11 mouse cellular contexts compared by ENCODE assay signal in genomic region chr5:135994335-135994724, GRCm38 (mm10). TPM values are rescaled to one million over a fixed set of nuclear protein-coding genes. Genes with fewer than 3 reads are reported as not detected.
A peak's percentile ranks its signal among the peaks of the same experiment; 100 is the strongest.
DNase-seq lines count a peak whose midpoint lies in the region; ATAC-seq and TF ChIP-seq lines count a peak whose summit lies in the region.
"Had no signal": no experiment of that assay in that cellular context is flagged by ENCODE, and none has a peak within 500 bp of the region (broad histone marks: within the 10 kb centered on the region; RNA-seq: fewer than 3 reads in every experiment).

No protein-coding gene starts in this region.

- no peak for ATAC-seq in megakaryocyte, adult 5-6 weeks (ENCODE audit: poor library complexity, severe bottlenecking)
- no peak for ATAC-seq in limb, embryonic 15.5 days (ENCODE audit: insufficient number of reproducible peaks, low FRiP score, low TSS enrichment, low read depth)
- no peak for ATAC-seq in stomach, embryonic 15.5 days (ENCODE audit: insufficient read depth, low FRiP score, low read depth)

- peak overlapping the region; percentile 79 for H3K4me3 ChIP-seq in gastrocnemius, adult 2 months
- H3K4me3 ChIP-seq in megakaryocyte, embryonic 14.5 days (replicated peaks) = peak overlapping the region; percentile 96
- peak overlapping the region; percentile 73 for H3K4me3 ChIP-seq in limb, embryonic 15.5 days
- H3K4me3 ChIP-seq in stomach, embryonic 15.5 days (replicated peaks) = peak overlapping the region; percentile 85; the same call in 1 of the 2 replicates

- no peak for DNase-seq in gastrocnemius, adult 2 months
- no peak for DNase-seq in gastrocnemius, postnatal 4 days (ENCODE audit: low spot score in 2 of 2)
- no peak for DNase-seq in adrenal gland, postnatal 14 days
- DNase-seq in retina, embryonic 14.5 days (ENCODE audit: low spot score) = no peak

- no peak overlapping the region for H3K4me2 ChIP-seq in limb, embryonic 15.5 days
- H3K4me2 ChIP-seq in stomach, embryonic 15.5 days = peak overlapping the region; percentile 16; the same call in 1 of the 2 replicates

- WGBS in limb, embryonic 15.5 days = 60% methylated on average over 8 of the region's 8 CpGs
- 62% methylated on average over 8 of the region's 8 CpGs for WGBS in stomach, embryonic 15.5 days

- intact Hi-C loops in gastrocnemius, adult 2 months (cut with DNase I) = no loop called here

- H3K27ac ChIP-seq in gastrocnemius, adult 2 months = no peak overlapping the region
- no peak overlapping the region for H3K27ac ChIP-seq in limb, embryonic 15.5 days
- H3K27ac ChIP-seq in stomach, embryonic 15.5 days = no peak overlapping the region

- H3K9me3 ChIP-seq in megakaryocyte, embryonic 14.5 days = no peaks in the 10 kb centered on the region
- no peaks in the 10 kb centered on the region for H3K9me3 ChIP-seq in limb, embryonic 15.5 days
- no peaks in the 10 kb centered on the region for H3K9me3 ChIP-seq in stomach, embryonic 15.5 days

- peaks cover 33% of the 10 kb centered on the region for H3K36me3 ChIP-seq in megakaryocyte, embryonic 14.5 days (replicated peaks; ENCODE audit: low read length)
- peaks cover 29% of the 10 kb centered on the region for H3K36me3 ChIP-seq in limb, embryonic 15.5 days
- H3K36me3 ChIP-seq in stomach, embryonic 15.5 days = peaks cover 13% of the 10 kb centered on the region

- peaks cover 56% of the 10 kb centered on the region for H3K4me1 ChIP-seq in megakaryocyte, embryonic 14.5 days
- H3K4me1 ChIP-seq in limb, embryonic 15.5 days = peaks cover 12% of the 10 kb centered on the region
- peaks cover 8% of the 10 kb centered on the region; the same call in 1 of the 2 replicates for H3K4me1 ChIP-seq in stomach, embryonic 15.5 days

- H3K27me3 ChIP-seq in megakaryocyte, embryonic 14.5 days (replicated peaks) = no peaks in the 10 kb centered on the region
- no peaks in the 10 kb centered on the region for H3K27me3 ChIP-seq in limb, embryonic 15.5 days
- H3K27me3 ChIP-seq in stomach, embryonic 15.5 days (replicated peaks) = no peaks in the 10 kb centered on the region

- no peak for TF ChIP-seq CTCF in gastrocnemius, adult 2 months (IDR thresholded peaks at IDR 0.05)

- no peak overlapping the region for H3K9ac ChIP-seq in limb, embryonic 15.5 days
- no peak overlapping the region for H3K9ac ChIP-seq in stomach, embryonic 15.5 days

RNA-seq across cellular contexts. Expression of gene Dtx2, which starts 0.3 kb away (rescaled TPM):
- 1 to 10 TPM; 6.5 to 8.2 TPM for total RNA-seq in gastrocnemius, adult 2 months (2021)
- total RNA-seq in gastrocnemius, postnatal 4 days (2021) = 10 to 100 TPM; 12.9 to 14.4 TPM
- 23.7 and 30.1 TPM in 2 replicates for polyA plus RNA-seq in megakaryocyte, embryonic 14.5 days (2012; ENCODE audit: insufficient read depth, low replicate concordance)
- 26.3 and 30.3 TPM in 2 replicates for total RNA-seq in megakaryocyte, adult 5-6 weeks (2015)
- total RNA-seq in megakaryocyte, adult 5-6 weeks (2017) = 10.9 and 12.4 TPM in 2 replicates
- polyA plus RNA-seq in limb, embryonic 15.5 days (2015; fragmentation: Nextera tagmentation; extraction: Ambion mirVana) = 35.5 and 36.2 TPM in 2 replicates
- 22.9 and 25.4 TPM in 2 replicates for polyA plus RNA-seq in stomach, embryonic 15.5 days (2015; fragmentation: Nextera tagmentation; extraction: Ambion mirVana)
- total RNA-seq in adrenal gland, postnatal 14 days (2021) = 15.4 and 15.5 TPM in 2 replicates

RNA-seq across cellular contexts. Expression of gene Zp3, which starts 14.4 kb away (rescaled TPM):
- not detected for total RNA-seq in gastrocnemius, adult 2 months (2021)
- not detected for total RNA-seq in gastrocnemius, postnatal 4 days (2021)
- polyA plus RNA-seq in megakaryocyte, embryonic 14.5 days (2012; ENCODE audit: insufficient read depth, low replicate concordance) = not detected in 2 replicates
- 0.20 TPM in 1 of 2 replicates, not detected in the other for total RNA-seq in megakaryocyte, adult 5-6 weeks (2015)
- not detected in 2 replicates for total RNA-seq in megakaryocyte, adult 5-6 weeks (2017)
- 0.17 and 0.44 TPM in 2 replicates for polyA plus RNA-seq in limb, embryonic 15.5 days (2015; fragmentation: Nextera tagmentation; extraction: Ambion mirVana)
- 1.7 TPM in 2 replicates for polyA plus RNA-seq in stomach, embryonic 15.5 days (2015; fragmentation: Nextera tagmentation; extraction: Ambion mirVana)
- total RNA-seq in adrenal gland, postnatal 14 days (2021) = not detected in 2 replicates
- total RNA-seq: heart, adult 8-10 months; left cerebral cortex, postnatal 36 days had no signal
- polyA plus RNA-seq: C2C12 had no signal

RNA-seq across cellular contexts. Expression of gene Ssc4d, which starts 20.0 kb away (rescaled TPM):
- under 1 TPM; 0.22 to 0.59 TPM for total RNA-seq in gastrocnemius, adult 2 months (2021)
- 1 to 10 TPM; 1.3 to 1.6 TPM for total RNA-seq in gastrocnemius, postnatal 4 days (2021)
- polyA plus RNA-seq in megakaryocyte, embryonic 14.5 days (2012; ENCODE audit: insufficient read depth, low replicate concordance) = 5.0 and 13.7 TPM in 2 replicates
- total RNA-seq in megakaryocyte, adult 5-6 weeks (2015) = 17.1 and 19.9 TPM in 2 replicates
- total RNA-seq in megakaryocyte, adult 5-6 weeks (2017) = 6.0 and 7.4 TPM in 2 replicates
- 2.0 and 2.1 TPM in 2 replicates for polyA plus RNA-seq in limb, embryonic 15.5 days (2015; fragmentation: Nextera tagmentation; extraction: Ambion mirVana)
- polyA plus RNA-seq in stomach, embryonic 15.5 days (2015; fragmentation: Nextera tagmentation; extraction: Ambion mirVana) = 3.4 TPM in 2 replicates
- total RNA-seq in adrenal gland, postnatal 14 days (2021) = 2.1 and 3.1 TPM in 2 replicates

RNA-seq across cellular contexts. Expression of gene Upk3b, which starts 44.0 kb away (rescaled TPM):
- total RNA-seq in gastrocnemius, adult 2 months (2021) = not detected
- under 1 TPM; 0.10 to 0.23 TPM for total RNA-seq in gastrocnemius, postnatal 4 days (2021)
- polyA plus RNA-seq in megakaryocyte, embryonic 14.5 days (2012; ENCODE audit: insufficient read depth, low replicate concordance) = 0.06 TPM in 1 of 2 replicates, not detected in the other
- total RNA-seq in megakaryocyte, adult 5-6 weeks (2015) = not detected in 2 replicates
- not detected in 2 replicates for total RNA-seq in megakaryocyte, adult 5-6 weeks (2017)
- polyA plus RNA-seq in limb, embryonic 15.5 days (2015; fragmentation: Nextera tagmentation; extraction: Ambion mirVana) = 9.1 and 10.9 TPM in 2 replicates
- 30.3 and 37.0 TPM in 2 replicates for polyA plus RNA-seq in stomach, embryonic 15.5 days (2015; fragmentation: Nextera tagmentation; extraction: Ambion mirVana)
- total RNA-seq in adrenal gland, postnatal 14 days (2021) = 8.2 and 11.7 TPM in 2 replicates
- total RNA-seq: left cerebral cortex, postnatal 36 days had no signal

RNA-seq across cellular contexts. Expression of gene Ywhag, which starts 59.9 kb away (rescaled TPM):
- total RNA-seq in gastrocnemius, adult 2 months (2021) = 100 to 1,000 TPM; 289 to 303 TPM
- total RNA-seq in gastrocnemius, postnatal 4 days (2021) = 100 to 1,000 TPM; 340 to 349 TPM
- polyA plus RNA-seq in megakaryocyte, embryonic 14.5 days (2012; ENCODE audit: insufficient read depth, low replicate concordance) = 121 and 148 TPM in 2 replicates
- total RNA-seq in megakaryocyte, adult 5-6 weeks (2015) = 124 and 141 TPM in 2 replicates
- 72.4 and 88.1 TPM in 2 replicates for total RNA-seq in megakaryocyte, adult 5-6 weeks (2017)
- 162 and 168 TPM in 2 replicates for polyA plus RNA-seq in limb, embryonic 15.5 days (2015; fragmentation: Nextera tagmentation; extraction: Ambion mirVana)
- 167 and 173 TPM in 2 replicates for polyA plus RNA-seq in stomach, embryonic 15.5 days (2015; fragmentation: Nextera tagmentation; extraction: Ambion mirVana)
- total RNA-seq in adrenal gland, postnatal 14 days (2021) = 462 and 482 TPM in 2 replicates
